Mouse (Mus musculus): ENCODE measurements at regions not wholly inside any gene's neighbourhood (a gene's known extent, or its start where the extent isn't known, plus 50 kb on each side); places are given as distances from the start of the nearest gene placed in this dataset.

DNA sequence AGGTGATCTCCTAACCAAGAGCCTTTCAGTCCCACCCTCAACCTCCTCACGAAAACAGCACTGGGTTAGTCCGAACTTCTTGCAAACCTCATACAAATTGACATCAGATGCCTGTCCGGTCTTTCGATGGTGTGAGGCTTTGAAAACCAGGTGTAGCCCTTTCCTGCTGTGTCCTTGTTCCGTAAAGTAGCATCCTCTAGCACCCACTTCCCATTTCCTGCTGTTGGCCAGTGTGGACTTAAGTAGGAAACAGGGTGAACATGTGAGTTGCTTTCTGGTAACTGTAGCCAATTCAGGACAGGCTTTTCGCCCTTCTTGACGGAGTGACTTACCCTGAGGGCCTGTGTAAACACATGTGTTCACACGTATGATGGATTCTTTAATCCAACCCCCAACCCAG is 232.9 kb downstream of the Ets1 start:
- TF ChIP-seq CTCF (IDR thresholded peaks at IDR 0.05; ENCODE audit: extremely low read depth, insufficient read length, insufficient replicate concordance, low read depth, low read length), result no peak
- no peak for TF ChIP-seq POLR2A (IDR thresholded peaks at IDR 0.05; ENCODE audit: low read depth, low read length)
